Mouse (Mus musculus) ES-Bruce4 (cell line): ENCODE data around the gene 2900011O08Rik. TPM values are rescaled to one million over a fixed set of nuclear protein-coding genes. Genes with fewer than 3 reads are reported as not detected.
"Not testable (repeated sequence)": the region's sequence is repeated elsewhere in the genome, so short reads cannot be mapped to it uniquely, and the experiment has no call there.

Experiments used
- H3K27ac ChIP-seq: 2 replicates; pipeline ENCODE4 v1.5.1; 2012; ENCODE audit warnings: low read length, inconsistent platforms; ENCODE audit not compliant: insufficient read depth
- H3K27me3 ChIP-seq: 2 replicates; pipeline ENCODE4 v1.6.1; 2012; ENCODE audit warnings: mild to moderate bottlenecking, low read length, inconsistent platforms; ENCODE audit not compliant: control insufficient read depth, poor library complexity, insufficient read depth, severe bottlenecking
- H3K36me3 ChIP-seq: 2 replicates; pipeline ENCODE4 v1.6.1; 2012; ENCODE audit warnings: inconsistent platforms, mild to moderate bottlenecking, low read length, moderate library complexity; ENCODE audit not compliant: control insufficient read depth, poor library complexity, insufficient read depth, severe bottlenecking
- H3K4me1 ChIP-seq: one replicate; pipeline ENCODE4 v1.8.1; 2011; ENCODE audit warnings: low read length; ENCODE audit not compliant: control insufficient read depth, insufficient read depth
- H3K4me3 ChIP-seq: 2 replicates; pipeline ENCODE4 v1.5.1; 2011; ENCODE audit warnings: low read depth, mild to moderate bottlenecking, low read length
- H3K9ac ChIP-seq: 2 replicates; pipeline ENCODE4 v1.6.1; 2012; ENCODE audit warnings: low read depth, mild to moderate bottlenecking, inconsistent platforms; ENCODE audit not compliant: poor library complexity, severe bottlenecking
- H3K9me3 ChIP-seq: replicated peaks from 2 replicates; pipeline ENCODE4 v1.6.1; 2012; ENCODE audit warnings: mild to moderate bottlenecking, low read length, inconsistent platforms; ENCODE audit not compliant: control insufficient read depth, poor library complexity, insufficient read depth, severe bottlenecking
- CTCF ChIP-seq: IDR thresholded peaks from one replicate; pipeline ENCODE4 v1.8.1; 2011; ENCODE audit warnings: low read depth, low read length
- EP300 ChIP-seq: IDR thresholded peaks from 2 replicates; pipeline ENCODE4 v1.6.1; 2011; ENCODE audit warnings: low read depth, low read length; ENCODE audit not compliant: insufficient read depth
- POLR2A ChIP-seq: IDR thresholded peaks from one replicate; pipeline ENCODE4 v1.8.1; 2011; ENCODE audit warnings: low read length; ENCODE audit not compliant: insufficient read depth
- polyA plus RNA-seq: library from polyadenylated mRNA; stranded (reverse); fragments of >200 nt; gene quantifications from 2 replicates; pipeline ENCODE4 v1.2.4, GENCODE M21; 2011; ENCODE audit warnings: low read depth; ENCODE audit not compliant: missing spikeins, insufficient read depth, insufficient read length

Gene 2900011O08Rik
- polyA plus RNA-seq, 1 experiment = 20.0 TPM

GRCm38 (mm10) chr16:13945153-13945552 lies 41.3 kb upstream of the 2900011O08Rik start:
- H3K27ac ChIP-seq = no peak overlapping the region
- peaks cover 7% of the 10 kb centered on the region; the same call in 1 of the 2 replicates for H3K9me3 ChIP-seq
- no peak overlapping the region for H3K4me3 ChIP-seq
- no peak for TF ChIP-seq CTCF
- TF ChIP-seq EP300 = no peak
- no peak for TF ChIP-seq POLR2A
- no peak overlapping the region for H3K9ac ChIP-seq
- peaks cover 2% of the 10 kb centered on the region for H3K4me1 ChIP-seq
- H3K36me3 ChIP-seq = no peaks in the 10 kb centered on the region
- H3K27me3 ChIP-seq = no peaks in the 10 kb centered on the region

GRCm38 (mm10) chr16:13946306-13946705 lies 40.1 kb upstream of the 2900011O08Rik start:
- Histone ChIP-seq H3K4me3 (no peak overlapping the region), H3K27ac (no peak overlapping the region), H3K36me3 (no peaks in the 10 kb centered on the region), H3K27me3 (no peaks in the 10 kb centered on the region), H3K9ac (no peak overlapping the region), H3K4me1 (peaks cover 2% of the 10 kb centered on the region), H3K9me3 (peaks cover 7% of the 10 kb centered on the region; the same call in 1 of the 2 replicates)
- no peak for TF ChIP-seq POLR2A
- no peak for TF ChIP-seq CTCF
- no peak for TF ChIP-seq EP300

GRCm38 (mm10) chr16:13951245-13951644 lies 35.2 kb upstream of the 2900011O08Rik start:
- H3K4me1 ChIP-seq = peaks cover 2% of the 10 kb centered on the region
- no peaks in the 10 kb centered on the region for H3K36me3 ChIP-seq
- H3K4me3 ChIP-seq = no peak overlapping the region
- H3K9ac ChIP-seq = no peak overlapping the region
- no peak overlapping the region for H3K27ac ChIP-seq
- no peaks in the 10 kb centered on the region for H3K27me3 ChIP-seq
- H3K9me3 ChIP-seq = peaks cover 7% of the 10 kb centered on the region; the same call in 1 of the 2 replicates
- TF ChIP-seq EP300 = peak; percentile 95
- TF ChIP-seq CTCF = no peak

GRCm38 (mm10) chr16:13962053-13962452 lies 24.4 kb upstream of the 2900011O08Rik start:
- no peak overlapping the region for H3K4me3 ChIP-seq
- H3K36me3 ChIP-seq = no peaks in the 10 kb centered on the region
- 0 out of 2 replicates have a peak, but pooled peaks cover 2% of the 10 kb centered on the region for H3K9me3 ChIP-seq
- peak overlapping the region; percentile 90 for H3K27ac ChIP-seq
- no peaks in the 10 kb centered on the region for H3K27me3 ChIP-seq
- no peak overlapping the region for H3K9ac ChIP-seq
- H3K4me1 ChIP-seq = peaks cover 4% of the 10 kb centered on the region
- TF ChIP-seq POLR2A (no peak), EP300 (no peak), CTCF (no peak)

GRCm38 (mm10) chr16:13969096-13969495 lies 17.3 kb upstream of the 2900011O08Rik start:
- TF ChIP-seq EP300 = no peak
- TF ChIP-seq POLR2A = no peak
- no peak for TF ChIP-seq CTCF
- Histone ChIP-seq H3K9me3 (no peaks in the 10 kb centered on the region), H3K27ac (no peak overlapping the region), H3K4me3 (no peak overlapping the region), H3K36me3 (no peaks in the 10 kb centered on the region), H3K27me3 (no peaks in the 10 kb centered on the region), H3K9ac (no peak overlapping the region), H3K4me1 (no peaks in the 10 kb centered on the region)

GRCm38 (mm10) chr16:13972051-13972450 lies 14.4 kb upstream of the 2900011O08Rik start:
- Histone ChIP-seq H3K36me3 (no peaks in the 10 kb centered on the region), H3K9me3 (peaks cover 3% of the 10 kb centered on the region; the same call in 1 of the 2 replicates), H3K4me3 (no peak overlapping the region), H3K4me1 (peaks cover 1% of the 10 kb centered on the region), H3K9ac (no peak overlapping the region), H3K27ac (no peak overlapping the region), H3K27me3 (no peaks in the 10 kb centered on the region)
- no peak for TF ChIP-seq POLR2A
- TF ChIP-seq CTCF = no peak
- no peak for TF ChIP-seq EP300

- not testable (repeated sequence) for H3K9ac ChIP-seq, H3K4me1 ChIP-seq
- peak; percentile 86 for TF ChIP-seq EP300
These were observed 10.0 kb upstream of the 2900011O08Rik start for GRCm38 (mm10) chr16:13976358-13976896.

GRCm38 (mm10) chr16:13977026-13977425 lies 9.4 kb upstream of the 2900011O08Rik start:
- H3K4me1 ChIP-seq, H3K4me3 ChIP-seq, H3K36me3 ChIP-seq, H3K9ac ChIP-seq, H3K27me3 ChIP-seq: not testable (repeated sequence)
- H3K27ac ChIP-seq = peak overlapping the region; percentile 100
- peaks cover 25% of the 10 kb centered on the region for H3K9me3 ChIP-seq

More at GRCm38 (mm10) chr16:13976358-13976896, 10.0 kb upstream of the 2900011O08Rik start:
- not testable (repeated sequence) for H3K27me3 ChIP-seq, H3K36me3 ChIP-seq, H3K4me3 ChIP-seq
- Histone ChIP-seq H3K27ac (peak overlapping the region; percentile 100), H3K9me3 (peaks cover 22% of the 10 kb centered on the region)
